Mouse (Mus musculus) kidney, postnatal 4 days (tissue): ENCODE data around the gene Elmod3.
A peak's percentile ranks its signal among the peaks of the same experiment; 100 is the strongest.

Source experiments
- DNase-seq, 2 experiments: peaks; one replicate each; pipeline ENCODE4 v3.0.0; 2021; ENCODE audit warnings: mixed read lengths in 2 of 2

The Elmod3 gene

DNA sequence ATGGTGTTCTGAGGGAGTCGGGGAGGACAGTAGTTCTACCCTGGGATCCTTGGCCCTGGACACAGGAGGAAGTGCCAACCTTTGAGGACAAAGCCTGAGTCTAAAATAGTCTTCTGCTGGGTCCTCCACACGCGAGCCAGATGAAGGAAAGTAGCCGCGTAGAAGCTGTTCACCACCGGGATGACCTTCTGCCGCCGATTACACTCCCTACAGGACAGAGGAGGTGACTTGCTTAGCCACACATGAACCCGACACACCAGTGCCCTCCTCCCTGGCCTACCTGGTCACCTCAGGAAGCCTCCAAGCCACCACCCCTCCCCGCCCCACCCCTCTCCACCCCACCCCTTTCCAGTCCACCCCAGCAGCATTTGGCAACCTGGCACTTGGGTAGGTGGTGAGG is 29.5 kb downstream of the Elmod3 start:
- no peak for DNase-seq

- DNase-seq, result peak in 1 of 2 experiments; percentile 33
Observed at GRCm38 (mm10) chr6:72567508-72567907, 30.7 kb downstream of the Elmod3 start.

- peak; percentile 94 for DNase-seq
Observed at GRCm38 (mm10) chr6:72566044-72566443, 32.2 kb downstream of the Elmod3 start.

DNA sequence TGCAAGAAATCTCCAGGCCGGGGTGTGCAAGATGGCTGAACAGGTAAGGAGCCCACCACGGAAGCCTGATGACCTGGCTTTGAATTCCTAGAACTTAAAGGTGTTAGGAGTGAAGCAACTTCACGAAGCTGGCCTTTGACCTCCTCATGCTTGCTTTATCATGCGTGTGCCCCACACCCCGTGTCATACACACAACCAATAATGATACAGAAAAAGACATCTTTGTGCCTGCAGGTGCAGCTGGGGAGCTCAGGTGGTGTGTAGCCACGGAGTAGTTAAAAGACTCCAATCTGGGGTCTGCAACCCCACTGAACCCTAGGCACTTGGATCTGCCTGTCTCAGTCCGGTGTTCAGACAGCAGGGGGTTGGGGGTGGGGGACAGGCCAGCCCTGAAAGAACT is 32.7 kb downstream of the Elmod3 start:
- no peak for DNase-seq

DNA sequence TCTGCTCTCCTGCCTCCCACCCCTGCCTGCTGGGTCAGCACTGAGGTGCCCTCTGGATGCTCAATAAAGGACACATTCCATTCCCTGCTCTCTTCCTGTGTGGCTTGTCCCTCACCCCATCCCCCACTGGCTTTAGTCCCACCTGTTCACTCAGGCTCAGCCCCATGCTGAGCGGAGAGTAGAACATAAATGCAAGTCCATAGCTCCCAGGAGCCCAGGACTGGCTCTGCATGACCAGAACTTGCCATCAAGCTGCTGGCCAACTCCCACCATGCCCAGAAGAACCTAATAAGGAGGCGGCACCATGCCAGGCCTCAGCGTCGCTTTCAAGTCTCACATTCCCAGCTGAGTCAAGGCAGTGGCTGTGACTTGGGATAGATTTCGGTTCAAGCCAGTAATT is 35.3 kb downstream of the Elmod3 start:
- DNase-seq, result peak in 1 of 2 experiments; percentile 62

DNA sequence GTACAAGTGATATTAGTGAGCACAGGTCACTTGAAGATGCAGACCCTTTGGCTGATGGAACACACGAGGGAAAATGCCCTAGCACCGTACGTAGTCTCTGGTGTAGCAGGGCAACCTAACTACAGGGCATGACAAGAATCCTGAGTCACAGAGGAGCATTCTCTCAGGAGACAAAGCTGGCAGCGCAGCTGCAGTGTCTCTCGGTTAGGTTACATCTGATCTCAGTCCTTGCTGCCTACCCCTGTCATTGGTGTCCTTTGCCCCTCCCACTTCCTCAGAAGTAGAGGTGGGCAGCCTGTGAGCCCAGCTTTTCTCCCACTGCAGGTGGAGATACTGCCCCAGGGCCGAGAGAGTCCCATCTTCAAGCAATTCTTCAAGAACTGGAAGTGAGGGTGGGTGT is 35.7 kb downstream of the Elmod3 start:
- no peak for DNase-seq

- DNase-seq, result no peak
Observed at GRCm38 (mm10) chr6:72560801-72561200, 37.4 kb downstream of the Elmod3 start.

- no peak for DNase-seq
Observed at GRCm38 (mm10) chr6:72553079-72553412, 45.2 kb downstream of the Elmod3 start.

- DNase-seq, result peak; percentile 77 to 87
Observed at GRCm38 (mm10) chr6:72552171-72553078, 45.8 kb downstream of the Elmod3 start.

GRCm38 (mm10) chr6:72550503-72551100 is 47.6 kb downstream of the Elmod3 start:
- DNase-seq, result no peak

DNA sequence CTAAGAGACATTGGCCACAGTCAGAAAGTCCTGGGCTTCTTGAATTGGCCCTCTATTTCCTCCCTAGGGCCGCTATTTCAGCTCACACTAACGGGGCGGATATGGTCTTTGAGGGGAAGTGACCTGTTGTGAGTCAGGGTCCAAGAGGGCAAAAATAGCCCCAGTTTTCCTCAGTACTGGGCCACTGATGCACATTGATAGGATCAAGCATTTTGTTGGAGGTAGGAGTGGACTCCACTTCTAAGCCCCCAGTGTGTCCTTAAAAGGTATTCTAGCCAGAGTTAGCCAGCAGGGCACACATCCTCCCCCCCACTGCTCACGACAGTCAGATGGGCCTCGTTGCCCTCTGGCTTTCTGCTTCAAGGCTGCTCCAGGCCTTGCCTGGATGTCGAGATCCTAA is 48.2 kb downstream of the Elmod3 start:
- no peak for DNase-seq

GRCm38 (mm10) chr6:72549041-72549580 is 49.1 kb downstream of the Elmod3 start:
- DNase-seq, result peak; percentile 40 to 52

DNA sequence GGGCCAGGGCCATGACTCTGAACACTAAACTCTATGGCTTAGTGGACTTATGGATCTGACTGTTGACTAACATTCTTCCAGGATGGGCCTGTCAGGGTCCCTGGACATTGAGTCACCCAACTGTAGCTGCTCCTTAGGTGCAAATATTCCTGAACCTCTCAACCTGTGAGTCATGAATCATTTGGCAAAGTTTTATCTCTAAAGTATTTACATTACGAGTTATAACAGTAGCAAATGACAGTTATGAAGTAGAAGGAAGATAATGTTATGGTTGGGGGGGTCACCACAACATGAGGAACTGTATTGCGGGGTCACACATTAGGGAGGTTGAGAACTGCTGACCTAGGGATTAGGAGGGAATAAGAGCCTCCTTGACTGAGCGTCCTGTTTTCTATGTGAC is 50.4 kb downstream of the Elmod3 start:
- no peak for DNase-seq

DNA sequence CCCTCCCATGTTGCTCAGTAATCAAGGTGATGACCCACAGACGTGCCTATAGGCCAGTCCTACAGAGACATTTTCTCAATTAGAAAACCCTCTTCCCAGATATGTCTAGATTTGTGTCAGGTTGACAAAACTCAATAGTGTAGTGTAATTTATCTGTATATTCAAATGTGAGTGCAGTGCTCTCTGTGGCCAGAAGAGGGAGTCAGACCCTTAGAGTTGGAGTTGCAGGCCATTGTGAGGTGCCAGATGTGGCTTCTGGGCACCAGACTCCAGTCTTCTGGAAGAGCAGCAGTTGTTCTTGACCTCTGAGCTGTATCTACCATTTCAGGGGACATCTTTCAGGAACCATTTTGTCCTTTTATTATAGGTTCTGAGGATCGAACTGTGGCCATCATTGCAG is 51.1 kb downstream of the Elmod3 start:
- DNase-seq, result no peak

DNA sequence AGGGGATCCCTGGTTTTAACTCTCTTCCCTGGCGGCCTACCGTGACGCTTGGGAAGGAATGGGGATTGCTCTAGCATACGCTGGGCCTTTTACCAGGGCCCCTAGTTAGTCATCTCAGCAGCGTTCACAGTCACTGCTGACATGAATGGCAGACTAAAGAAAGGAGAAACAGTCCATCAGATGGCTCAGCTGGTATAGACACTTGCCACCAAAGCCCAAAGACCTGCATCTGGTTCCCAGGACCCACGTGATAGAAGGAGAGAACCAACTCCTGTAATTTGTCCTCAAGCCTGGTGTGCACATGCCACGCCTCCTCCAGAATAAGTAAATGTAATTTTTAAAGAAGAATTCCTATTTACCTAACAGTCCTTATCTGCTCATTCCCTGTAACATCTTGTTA is 52.8 kb downstream of the Elmod3 start:
- DNase-seq, result no peak

DNA sequence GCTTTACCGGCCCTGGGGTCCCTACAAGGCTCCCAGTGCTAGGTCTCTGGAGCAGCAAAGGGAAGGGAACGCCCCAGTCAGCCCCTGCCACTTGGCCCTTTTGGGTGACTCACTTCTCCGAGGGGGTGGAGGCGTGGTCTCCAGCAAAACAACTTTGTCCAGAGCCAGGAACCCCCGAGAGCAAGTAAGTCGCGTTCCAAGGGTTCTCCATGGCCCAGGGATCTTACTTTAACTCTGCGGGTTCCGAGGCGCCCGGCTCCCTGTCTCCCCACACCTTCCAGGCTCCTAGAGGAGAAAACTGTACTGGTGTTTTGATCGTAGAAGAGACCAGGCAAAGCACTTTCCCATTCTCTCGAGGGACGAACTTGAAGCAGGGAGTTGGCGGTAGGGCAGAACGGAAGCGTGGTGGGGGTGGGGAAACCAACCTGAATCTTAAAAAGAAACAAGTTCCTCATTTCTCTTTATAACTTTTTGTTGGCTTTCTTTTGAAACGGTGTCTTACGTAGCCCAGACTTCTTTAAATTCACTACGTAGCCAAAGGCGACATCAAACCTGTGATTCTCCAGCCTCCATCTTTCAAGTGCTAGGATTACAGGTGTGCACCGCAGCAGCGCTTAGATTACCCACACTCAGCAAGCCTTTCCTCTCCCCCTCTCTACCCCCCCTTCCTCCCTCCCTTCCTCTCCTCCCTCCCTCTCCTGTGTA is 53.8 kb downstream of the Elmod3 start, which contains the start of gene Capg:
Gene Capg, plus strand, starts transcription at position 109 of the 705 bp plus-strand sequence.
- peak; percentile 70 to 80 for DNase-seq

DNA sequence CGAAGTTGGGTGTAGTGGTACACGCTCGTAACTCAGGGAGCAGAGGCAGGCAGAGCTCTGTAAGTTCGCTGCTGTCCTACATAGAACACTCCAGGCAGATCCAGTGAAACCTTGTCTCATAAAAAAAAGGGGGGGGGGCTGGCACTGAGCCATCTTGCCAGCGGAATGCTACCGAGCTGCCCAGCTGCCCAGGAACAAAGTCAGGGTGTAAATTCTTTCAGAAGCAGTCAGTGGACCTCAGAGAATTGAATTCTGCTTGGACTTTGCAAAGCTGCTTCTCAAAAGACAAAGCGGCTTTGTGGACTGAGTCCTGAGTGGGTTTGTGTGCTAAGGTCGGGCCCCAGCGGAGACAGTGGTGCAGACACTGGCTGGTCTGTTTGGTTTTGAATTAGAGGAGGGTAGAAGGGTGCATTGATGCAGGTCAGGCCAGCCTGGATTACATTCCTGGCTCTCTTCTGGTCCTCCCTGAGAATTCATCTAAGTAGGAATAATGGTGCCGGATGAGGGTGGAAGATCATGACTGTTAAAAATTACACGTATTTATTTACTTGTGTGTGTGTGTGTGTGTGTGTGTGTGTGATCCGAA is 54.9 kb downstream of the Elmod3 start:
- peak; percentile 40 to 57 for DNase-seq

GRCm38 (mm10) chr6:72538562-72539031 is 59.6 kb downstream of the Elmod3 start:
- peak; percentile 82 to 90 for DNase-seq

DNA sequence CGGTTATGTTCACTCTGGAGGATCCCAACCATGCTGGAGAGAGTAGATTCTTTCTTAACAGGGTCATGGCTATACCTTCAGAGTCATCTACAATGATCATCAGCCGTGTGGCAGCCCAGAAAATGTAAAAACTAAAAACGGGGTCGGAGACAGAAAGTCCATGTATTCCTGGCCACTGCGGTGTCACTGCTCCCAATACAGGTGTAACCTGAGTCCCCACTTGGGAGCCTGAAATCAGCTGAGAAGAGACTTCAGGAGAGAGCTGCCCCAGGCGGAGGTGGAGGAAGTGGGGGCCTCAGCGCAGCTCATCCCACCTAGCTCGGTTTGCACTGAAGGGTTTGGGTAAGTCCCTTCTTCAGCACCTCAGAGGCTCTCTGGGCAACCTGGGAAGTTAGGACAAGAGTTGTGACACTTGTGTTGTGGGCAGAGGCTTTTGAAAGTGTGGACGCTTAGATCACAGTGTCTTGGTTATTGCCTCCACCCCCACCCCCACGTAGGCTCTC is 60.2 kb downstream of the Elmod3 start:
- no peak for DNase-seq

DNA sequence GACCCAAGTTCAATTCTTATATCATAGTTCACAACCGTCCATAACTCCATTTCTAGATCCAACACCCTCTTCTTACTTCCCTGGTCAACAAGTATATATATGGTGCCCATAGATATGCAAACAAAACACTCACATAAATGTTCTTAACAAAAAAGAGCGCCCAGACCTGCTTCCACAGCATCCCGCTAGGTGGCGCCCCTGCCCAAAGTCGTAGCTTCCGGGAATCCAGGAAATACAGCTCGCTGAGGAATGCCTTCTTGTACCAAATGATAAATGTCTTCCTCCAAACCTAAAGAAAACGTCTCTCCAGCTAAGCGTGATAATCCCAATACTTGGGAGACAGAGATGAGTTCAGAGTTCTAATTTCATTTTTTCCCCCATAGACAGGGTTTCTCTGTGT is 63.0 kb downstream of the Elmod3 start:
- peak; percentile 92 to 93 for DNase-seq

DNA sequence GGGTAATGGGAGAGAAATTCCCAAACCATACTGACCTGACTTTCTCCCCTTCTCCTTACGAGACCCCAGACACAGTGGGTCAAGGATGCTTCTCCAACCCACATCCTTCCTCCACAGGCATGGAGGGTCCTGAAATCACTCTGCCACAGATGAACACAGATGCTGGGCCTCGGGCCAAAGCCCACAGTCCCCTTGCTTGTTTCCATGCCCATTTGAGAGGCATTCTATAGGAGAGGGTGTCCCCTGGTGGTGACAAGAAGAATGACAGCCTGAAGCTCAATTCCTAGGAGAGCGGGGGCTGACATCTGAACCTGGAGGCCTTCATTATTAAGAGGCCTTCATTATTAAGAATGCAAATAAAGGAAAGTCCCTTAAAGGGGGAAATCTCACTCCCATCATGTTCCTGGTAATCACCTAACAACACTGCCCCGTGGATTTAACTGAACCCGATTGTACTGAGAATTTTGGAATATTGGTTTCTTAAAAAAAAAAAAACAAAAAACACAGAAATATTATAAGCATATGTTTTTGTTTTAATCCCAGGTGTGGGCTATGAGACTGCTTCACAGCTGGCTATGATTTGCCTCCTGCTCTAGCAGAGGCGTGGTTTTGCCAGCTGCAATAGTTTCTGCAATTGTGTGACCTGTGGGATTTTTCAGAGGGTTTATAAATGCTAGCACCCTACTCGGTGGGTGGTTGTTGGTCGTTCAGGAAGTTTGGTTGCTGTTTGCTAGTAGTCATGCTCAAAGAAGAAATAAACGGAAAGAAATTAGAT is 64.0 kb downstream of the Elmod3 start:
- peak; percentile 80 to 88 for DNase-seq

DNA sequence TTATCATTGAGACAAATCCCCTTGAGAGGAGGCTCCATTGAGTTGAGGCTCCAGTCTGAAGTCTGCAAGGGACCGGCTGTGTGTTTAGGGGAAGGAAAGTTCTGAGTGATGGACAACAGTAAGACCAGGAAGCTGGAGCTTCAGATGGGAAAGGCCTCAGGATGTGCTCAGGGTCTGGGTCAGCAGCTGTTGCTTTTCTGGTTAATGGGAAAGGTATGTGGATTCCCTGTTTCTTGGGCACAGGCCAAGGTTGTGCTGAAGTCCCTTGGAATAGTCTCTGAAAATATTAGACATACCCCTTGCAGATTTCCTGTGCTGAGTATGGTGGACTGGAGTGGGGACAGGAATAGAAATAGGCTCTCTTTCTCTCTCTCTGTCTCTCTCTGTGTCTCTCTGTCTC is 64.7 kb downstream of the Elmod3 start:
- peak; percentile 41 to 62 for DNase-seq
